ENCODE assay signal across 26 mouse cellular contexts in genomic region chr4:154956604-154957003, GRCm38 (mm10). TPM values are rescaled to one million over a fixed set of nuclear protein-coding genes. Genes with fewer than 3 reads are reported as not detected.
DNase-seq lines count a peak whose midpoint lies in the region; ATAC-seq lines count a peak whose summit lies in the region.
"Had no signal": no experiment of that assay in that cellular context is flagged by ENCODE, and none has a peak within 500 bp of the region (broad histone marks: within the 10 kb centered on the region; RNA-seq: fewer than 3 reads in every experiment).

No protein-coding gene starts in this region.

- H3K27ac ChIP-seq in forebrain, embryonic 10.5 days: peak overlapping the region; percentile 97
- H3K27ac ChIP-seq in forebrain, embryonic 13.5 days: no peak overlapping the region
- peak overlapping the region; percentile 97 for H3K27ac ChIP-seq in midbrain, embryonic 10.5 days (replicated peaks)
- H3K27ac ChIP-seq in midbrain, embryonic 14.5 days (replicated peaks; ENCODE audit: low read depth, low read length): no peak overlapping the region
- H3K27ac ChIP-seq: embryonic facial prominence, embryonic 15.5 days; heart, embryonic 10.5 days; heart, embryonic 15.5 days; hindbrain, embryonic 15.5 days; layer of hippocampus, adult 2 months; limb, embryonic 10.5 days; limb, embryonic 15.5 days; liver, embryonic 15.5 days had no signal

- H3K9me3 ChIP-seq in forebrain, embryonic 10.5 days: no peaks in the 10 kb centered on the region
- H3K9me3 ChIP-seq in forebrain, embryonic 13.5 days (replicated peaks): no peaks in the 10 kb centered on the region
- H3K9me3 ChIP-seq in midbrain, embryonic 10.5 days (replicated peaks): no peaks in the 10 kb centered on the region
- H3K9me3 ChIP-seq in midbrain, embryonic 14.5 days (ENCODE audit: control insufficient read depth, low read length): no peaks in the 10 kb centered on the region
- H3K9me3 ChIP-seq: embryonic facial prominence, embryonic 15.5 days; heart, embryonic 10.5 days; heart, embryonic 15.5 days; hindbrain, embryonic 15.5 days; limb, embryonic 10.5 days; limb, embryonic 15.5 days; liver, embryonic 15.5 days had no signal

- H3K4me2 ChIP-seq in forebrain, embryonic 13.5 days: no peak overlapping the region
- H3K4me2 ChIP-seq in midbrain, embryonic 14.5 days (ENCODE audit: low read length): no peak overlapping the region
- H3K4me2 ChIP-seq: embryonic facial prominence, embryonic 15.5 days; heart, embryonic 15.5 days; hindbrain, embryonic 15.5 days; limb, embryonic 15.5 days; liver, embryonic 15.5 days; lung, embryonic 14.5 days had no signal

- peaks cover 95% of the 10 kb centered on the region for H3K4me1 ChIP-seq in forebrain, embryonic 10.5 days
- H3K4me1 ChIP-seq in forebrain, embryonic 13.5 days: peaks cover 72% of the 10 kb centered on the region
- peaks cover 100% of the 10 kb centered on the region for H3K4me1 ChIP-seq in midbrain, embryonic 10.5 days
- peaks cover 44% of the 10 kb centered on the region for H3K4me1 ChIP-seq in midbrain, embryonic 14.5 days (ENCODE audit: control insufficient read depth, insufficient read depth, low read length)

- DNase-seq in forebrain, embryonic 10.5 days (ENCODE audit: extremely low spot score, low spot score): no peak
- no peak for DNase-seq in midbrain, embryonic 10.5 days (ENCODE audit: low spot score)
- no peak for DNase-seq in midbrain, embryonic 14.5 days
- peak; percentile 11 for DNase-seq in retina, postnatal 1 day
- no peak for DNase-seq in retina, embryonic 14.5 days (ENCODE audit: low spot score)
- DNase-seq in splenic B cell, adult 2 months (ENCODE audit: low read depth, low spot score): peak; percentile 66
- DNase-seq in cerebellum, adult 9-10 months: no peak
- DNase-seq: adrenal gland, postnatal 25 days; cerebellum, postnatal 10 days; gastrocnemius, postnatal 25 days; heart, adult 11 months; heart, postnatal 36 days; kidney, adult 18-20 months; kidney, postnatal 36 days; lung, embryonic 14.5 days; lung, postnatal 14 days had no signal

- no peak overlapping the region for H3K4me3 ChIP-seq in forebrain, embryonic 10.5 days
- no peak overlapping the region for H3K4me3 ChIP-seq in forebrain, embryonic 13.5 days
- peak overlapping the region; percentile 87; the same call in 1 of the 2 replicates for H3K4me3 ChIP-seq in midbrain, embryonic 10.5 days
- no peak overlapping the region for H3K4me3 ChIP-seq in midbrain, embryonic 14.5 days (replicated peaks; ENCODE audit: low read depth, low read length)
- H3K4me3 ChIP-seq: embryonic facial prominence, embryonic 15.5 days; heart, embryonic 10.5 days; heart, embryonic 15.5 days; hindbrain, embryonic 15.5 days; layer of hippocampus, adult 2 months; limb, embryonic 10.5 days; limb, embryonic 15.5 days; liver, embryonic 15.5 days had no signal

- H3K27me3 ChIP-seq in forebrain, embryonic 10.5 days (ENCODE audit: poor library complexity, severe bottlenecking): peaks cover 100% of the 10 kb centered on the region
- H3K27me3 ChIP-seq in forebrain, embryonic 13.5 days: peaks cover 20% of the 10 kb centered on the region
- peaks cover 100% of the 10 kb centered on the region for H3K27me3 ChIP-seq in midbrain, embryonic 10.5 days (ENCODE audit: low read depth, poor library complexity, severe bottlenecking)
- H3K27me3 ChIP-seq in midbrain, embryonic 14.5 days (ENCODE audit: control insufficient read depth, insufficient read depth, low read length): peaks cover 5% of the 10 kb centered on the region; the same call in 1 of the 2 replicates
- H3K27me3 ChIP-seq in splenic B cell, adult 2 months (ENCODE audit: control insufficient read depth, insufficient read depth, low read length, poor library complexity, severe bottlenecking): no peaks in the 10 kb centered on the region

- H3K36me3 ChIP-seq in forebrain, embryonic 10.5 days (replicated peaks): peaks cover 3% of the 10 kb centered on the region
- no peaks in the 10 kb centered on the region for H3K36me3 ChIP-seq in forebrain, embryonic 13.5 days (ENCODE audit: poor library complexity, severe bottlenecking)
- H3K36me3 ChIP-seq in midbrain, embryonic 10.5 days: peaks cover 7% of the 10 kb centered on the region
- H3K36me3 ChIP-seq in midbrain, embryonic 14.5 days (ENCODE audit: control insufficient read depth, insufficient read depth, low read length): no peaks in the 10 kb centered on the region
- no peaks in the 10 kb centered on the region for H3K36me3 ChIP-seq in splenic B cell, adult 2 months (ENCODE audit: control insufficient read depth, insufficient read depth, low read length, poor library complexity, severe bottlenecking)
- H3K36me3 ChIP-seq: embryonic facial prominence, embryonic 15.5 days; heart, embryonic 10.5 days; heart, embryonic 15.5 days; hindbrain, embryonic 15.5 days; limb, embryonic 10.5 days; limb, embryonic 15.5 days; liver, embryonic 15.5 days had no signal

- H3K9ac ChIP-seq in forebrain, embryonic 13.5 days: no peak overlapping the region
- H3K9ac ChIP-seq in midbrain, embryonic 14.5 days (replicated peaks; ENCODE audit: low read length): no peak overlapping the region
- H3K9ac ChIP-seq: embryonic facial prominence, embryonic 15.5 days; heart, embryonic 15.5 days; hindbrain, embryonic 15.5 days; limb, embryonic 15.5 days; liver, embryonic 15.5 days; lung, embryonic 14.5 days had no signal

- WGBS in forebrain, embryonic 10.5 days: 17% methylated on average over 9 of the region's 9 CpGs
- WGBS in forebrain, embryonic 13.5 days: 36% methylated on average over 9 of the region's 9 CpGs
- 21% methylated on average over 9 of the region's 9 CpGs for WGBS in midbrain, embryonic 10.5 days
- 23% methylated on average over 9 of the region's 9 CpGs for WGBS in midbrain, embryonic 14.5 days

- no peak for ATAC-seq in forebrain, embryonic 13.5 days
- ATAC-seq in midbrain, embryonic 14.5 days (ENCODE audit: low FRiP score, low TSS enrichment): no peak
- ATAC-seq: forebrain, embryonic 14.5 days had no signal

RNA-seq across cellular contexts. Expression of gene Hes5, which starts 4.1 kb away (rescaled TPM):
- 272 and 295 TPM in 2 replicates for polyA plus RNA-seq in forebrain, embryonic 10.5 days (2016; fragmentation: Nextera tagmentation; extraction: Ambion mirVana)
- 243 and 266 TPM in 2 replicates for polyA plus RNA-seq in forebrain, embryonic 13.5 days (2015; fragmentation: Nextera tagmentation; extraction: Ambion mirVana)
- polyA plus RNA-seq in midbrain, embryonic 10.5 days (2016; fragmentation: Nextera tagmentation; extraction: Ambion mirVana): 690 and 827 TPM in 2 replicates
- polyA plus RNA-seq in midbrain, embryonic 14.5 days (2014; fragmentation: Nextera tagmentation; extraction: Ambion mirVana): 111 and 123 TPM in 2 replicates

RNA-seq across cellular contexts. Expression of gene Pank4, which starts 7.3 kb away (rescaled TPM):
- polyA plus RNA-seq in forebrain, embryonic 10.5 days (2016; fragmentation: Nextera tagmentation; extraction: Ambion mirVana): 46.8 and 51.8 TPM in 2 replicates
- polyA plus RNA-seq in forebrain, embryonic 13.5 days (2015; fragmentation: Nextera tagmentation; extraction: Ambion mirVana): 41.1 and 45.0 TPM in 2 replicates
- polyA plus RNA-seq in midbrain, embryonic 10.5 days (2016; fragmentation: Nextera tagmentation; extraction: Ambion mirVana): 47.6 and 48.6 TPM in 2 replicates
- polyA plus RNA-seq in midbrain, embryonic 14.5 days (2014; fragmentation: Nextera tagmentation; extraction: Ambion mirVana): 30.6 and 38.8 TPM in 2 replicates

RNA-seq across cellular contexts. Expression of gene Tnfrsf14, which starts 28.2 kb away (rescaled TPM):
- 0.68 and 0.93 TPM in 2 replicates for polyA plus RNA-seq in forebrain, embryonic 10.5 days (2016; fragmentation: Nextera tagmentation; extraction: Ambion mirVana)
- 0.14 and 0.28 TPM in 2 replicates for polyA plus RNA-seq in forebrain, embryonic 13.5 days (2015; fragmentation: Nextera tagmentation; extraction: Ambion mirVana)
- polyA plus RNA-seq in midbrain, embryonic 10.5 days (2016; fragmentation: Nextera tagmentation; extraction: Ambion mirVana): 0.67 and 0.99 TPM in 2 replicates
- polyA plus RNA-seq in midbrain, embryonic 14.5 days (2014; fragmentation: Nextera tagmentation; extraction: Ambion mirVana): not detected in 2 replicates
- polyA plus RNA-seq: forebrain, embryonic 14.5 days had no signal

RNA-seq across cellular contexts. Expression of gene Fam213b, which starts 57.7 kb away (rescaled TPM):
- 36.1 and 36.3 TPM in 2 replicates for polyA plus RNA-seq in forebrain, embryonic 10.5 days (2016; fragmentation: Nextera tagmentation; extraction: Ambion mirVana)
- polyA plus RNA-seq in forebrain, embryonic 13.5 days (2015; fragmentation: Nextera tagmentation; extraction: Ambion mirVana): 29.5 and 34.1 TPM in 2 replicates
- 45.9 and 46.8 TPM in 2 replicates for polyA plus RNA-seq in midbrain, embryonic 10.5 days (2016; fragmentation: Nextera tagmentation; extraction: Ambion mirVana)
- polyA plus RNA-seq in midbrain, embryonic 14.5 days (2014; fragmentation: Nextera tagmentation; extraction: Ambion mirVana): 52.1 and 53.2 TPM in 2 replicates

Comparison
In these comparisons a context has a peak if more than half of its experiments do, and no peak if none do; other contexts are left out.
1. DNase-seq: peak in retina, postnatal 1 day (single experiment) and splenic B cell, adult 2 months (single experiment); none in forebrain, embryonic 10.5 days (single experiment), midbrain, embryonic 10.5 days (single experiment), midbrain, embryonic 14.5 days (single experiment), retina, embryonic 14.5 days (single experiment) and cerebellum, adult 9-10 months (single experiment).
2. H3K27ac ChIP-seq: peak in forebrain, embryonic 10.5 days (single experiment) and midbrain, embryonic 10.5 days (single experiment); none in forebrain, embryonic 13.5 days (single experiment) and midbrain, embryonic 14.5 days (single experiment).